Mouse (Mus musculus): ENCODE data around the gene Tfap2c. TPM values are rescaled to one million over a fixed set of nuclear protein-coding genes. Genes with fewer than 3 reads are reported as not detected.

Tfap2c gene
- 4.4 and 6.3 TPM in 2 replicates for polyA plus RNA-seq (2016; fragmentation: Nextera tagmentation; extraction: Ambion mirVana)

DNA sequence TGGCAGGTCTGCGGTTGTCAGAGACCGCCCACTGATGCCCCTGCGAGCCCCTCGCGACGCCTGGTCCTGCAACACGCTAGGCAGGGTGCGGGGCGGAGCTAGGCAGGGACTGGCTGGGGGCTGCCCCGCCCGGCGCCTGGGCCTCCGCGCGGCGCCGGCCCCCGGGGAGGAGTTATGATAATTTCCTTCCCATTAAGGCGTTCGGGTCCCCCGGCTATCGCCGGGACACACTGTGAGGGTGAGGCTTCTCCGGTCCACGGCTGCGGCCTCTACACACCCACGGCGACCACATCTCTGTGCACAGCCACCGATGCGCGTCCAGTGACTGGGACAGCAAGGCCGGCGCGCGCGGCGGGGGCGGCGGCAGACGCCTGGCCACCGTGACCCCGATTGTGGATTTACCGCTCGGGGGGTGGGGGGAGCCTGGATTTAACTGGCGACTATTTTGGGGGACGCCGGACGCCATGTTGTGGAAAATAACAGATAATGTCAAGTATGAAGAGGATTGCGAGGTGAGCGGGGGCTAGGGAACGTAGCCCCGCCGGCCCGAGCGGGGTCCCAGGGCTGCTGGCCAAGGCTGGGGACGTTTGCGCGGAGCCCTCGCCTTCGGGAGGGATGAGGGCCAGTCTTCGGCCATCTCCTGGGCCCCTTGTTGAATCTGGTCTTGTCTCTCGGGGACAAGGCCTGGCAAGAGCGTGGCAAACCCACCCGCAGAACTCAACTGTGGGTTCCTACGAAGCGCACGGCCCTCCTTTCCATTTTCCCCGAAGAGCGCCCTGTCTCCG lies at the start of gene Tfap2c:
TSS of gene Tfap2c (plus strand) at position 223 of the 785 bp plus-strand sequence.
- H3K4me1 ChIP-seq: peaks cover 74% of the 10 kb centered on the region
- peak; percentile 72 for DNase-seq (ENCODE audit: low spot score)
- H3K36me3 ChIP-seq: no peaks in the 10 kb centered on the region
- peak within 1 kb of the TSS; percentile 50 for H3K4me3 ChIP-seq
- no peak within 1 kb of the TSS for H3K27ac ChIP-seq (replicated peaks)
- WGBS: under 1% methylated on average over 70 of the region's 70 CpGs
- H3K27me3 ChIP-seq (ENCODE audit: low read depth, poor library complexity, severe bottlenecking): peaks cover 100% of the 10 kb centered on the region
- H3K9me3 ChIP-seq (replicated peaks): no peaks in the 10 kb centered on the region

DNA sequence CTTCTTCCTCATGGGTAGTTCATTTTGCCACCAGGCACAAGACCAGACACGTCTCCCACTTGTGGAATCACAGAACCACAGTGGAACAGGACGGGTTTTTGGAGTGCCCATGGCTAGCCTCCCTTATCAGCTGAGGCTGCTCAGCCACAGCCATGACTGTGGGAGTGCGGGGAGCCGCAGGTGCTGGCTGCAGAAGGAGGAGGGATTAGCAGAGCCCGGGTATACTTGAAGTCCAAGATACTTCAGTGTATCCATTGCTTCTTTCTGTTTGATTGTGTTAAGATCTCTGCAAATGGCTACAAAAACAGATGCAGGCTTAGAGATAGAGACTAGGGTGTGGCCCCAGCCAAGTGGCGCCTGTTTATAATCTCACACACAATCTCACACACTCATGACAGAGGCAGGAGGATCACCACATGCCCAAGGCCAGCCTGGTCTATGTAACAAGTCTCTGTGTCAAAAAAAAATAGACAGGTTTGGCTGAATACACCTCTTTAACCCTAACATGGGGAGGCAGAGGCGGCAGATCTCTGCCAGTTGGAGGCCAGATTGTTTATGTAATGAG lies 48.6 kb upstream of the Tfap2c start:
- Histone ChIP-seq H3K27ac (replicated peaks) (no peak overlapping the region), H3K9me3 (replicated peaks) (no peaks in the 10 kb centered on the region), H3K36me3 (no peaks in the 10 kb centered on the region), H3K4me3 (no peak overlapping the region), H3K27me3 (ENCODE audit: low read depth, poor library complexity, severe bottlenecking) (no peaks in the 10 kb centered on the region), H3K4me1 (peaks cover 4% of the 10 kb centered on the region)
- WGBS: 51% methylated on average over 7 of the region's 7 CpGs
- DNase-seq (ENCODE audit: low spot score): no peak

DNA sequence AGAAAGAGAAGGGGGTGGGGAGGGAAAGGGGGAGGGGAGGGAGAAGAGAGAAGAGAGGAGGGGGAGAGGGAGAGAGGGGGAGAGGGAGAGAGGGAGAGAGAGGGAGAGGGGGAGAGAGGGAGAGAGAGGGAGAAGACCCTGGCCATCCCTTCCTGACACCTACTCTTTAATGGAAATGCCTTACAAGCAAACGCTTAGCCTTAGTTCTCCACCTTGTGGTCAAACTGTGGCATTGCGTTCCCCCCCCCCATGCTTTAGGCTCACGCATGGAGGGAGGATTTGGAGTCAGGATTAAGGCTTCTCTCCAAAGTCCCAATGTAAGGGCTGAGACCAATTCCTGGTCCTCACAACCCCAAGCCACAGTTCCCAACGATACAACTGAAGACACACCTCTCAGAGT lies 48.1 kb upstream of the Tfap2c start:
- WGBS: 6% methylated on average over 4 of the region's 4 CpGs
- no peaks in the 10 kb centered on the region for H3K9me3 ChIP-seq (replicated peaks)

DNA sequence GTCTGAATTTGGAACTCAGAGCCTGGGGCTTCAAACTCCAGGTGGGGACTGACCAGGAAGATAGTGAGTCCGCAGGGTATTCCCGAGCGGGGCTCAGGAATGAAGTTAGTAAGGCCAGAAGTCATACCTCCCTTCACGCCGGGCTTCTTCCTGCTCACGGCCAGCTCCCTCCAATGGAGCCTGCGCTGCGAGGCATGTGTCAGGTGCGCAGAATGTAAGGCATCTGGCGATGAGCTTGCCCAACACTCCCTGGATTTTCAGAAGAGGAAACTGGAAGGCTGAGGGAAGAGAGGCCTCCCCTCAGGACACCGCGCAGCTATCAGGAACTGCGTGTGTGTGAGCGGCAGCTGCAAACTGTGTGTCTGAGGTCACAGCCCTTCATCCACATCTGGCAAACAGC lies 47.2 kb upstream of the Tfap2c start:
- no peaks in the 10 kb centered on the region for H3K36me3 ChIP-seq
- no peak for DNase-seq (ENCODE audit: low spot score)
- no peaks in the 10 kb centered on the region for H3K27me3 ChIP-seq (ENCODE audit: low read depth, poor library complexity, severe bottlenecking)
- no peak overlapping the region for H3K27ac ChIP-seq (replicated peaks)
- WGBS: 77% methylated on average over 14 of the region's 14 CpGs
- H3K9me3 ChIP-seq (replicated peaks): no peaks in the 10 kb centered on the region
- peaks cover 4% of the 10 kb centered on the region for H3K4me1 ChIP-seq
- H3K4me3 ChIP-seq: no peak overlapping the region

More for the DNA sequence above, 48.1 kb upstream of the Tfap2c start:
- DNase-seq (ENCODE audit: low spot score): peak; percentile 73
- H3K4me3 ChIP-seq: no peak overlapping the region
- H3K27ac ChIP-seq (replicated peaks): no peak overlapping the region
- no peaks in the 10 kb centered on the region for H3K27me3 ChIP-seq (ENCODE audit: low read depth, poor library complexity, severe bottlenecking)
- peaks cover 4% of the 10 kb centered on the region for H3K4me1 ChIP-seq
- H3K36me3 ChIP-seq: no peaks in the 10 kb centered on the region

DNA sequence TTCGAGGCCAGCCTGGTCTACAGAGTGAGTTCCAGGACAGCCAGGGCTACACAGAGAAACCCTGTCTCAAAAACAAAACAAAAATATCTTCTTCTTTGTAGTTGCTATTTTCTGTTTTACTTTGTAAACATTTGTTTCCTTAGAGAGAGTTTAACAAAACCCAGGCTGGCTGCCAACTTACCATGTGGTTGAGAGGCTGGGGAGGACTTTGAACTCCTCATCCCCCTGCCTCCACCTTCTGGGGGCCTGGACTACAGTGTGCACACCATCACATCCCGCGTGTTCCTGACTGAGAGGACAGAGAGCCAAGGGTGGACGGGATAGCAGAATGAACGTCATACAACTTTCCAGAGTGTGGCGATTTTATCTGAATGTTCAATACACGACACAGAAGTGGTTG lies 43.3 kb upstream of the Tfap2c start:
- H3K27me3 ChIP-seq (ENCODE audit: low read depth, poor library complexity, severe bottlenecking): no peaks in the 10 kb centered on the region
- peaks cover 1% of the 10 kb centered on the region for H3K4me1 ChIP-seq
- no peaks in the 10 kb centered on the region for H3K36me3 ChIP-seq
- no peak for DNase-seq (ENCODE audit: low spot score)
- WGBS: 90% methylated on average over 7 of the region's 7 CpGs
- H3K9me3 ChIP-seq (replicated peaks): no peaks in the 10 kb centered on the region
- no peak overlapping the region for H3K27ac ChIP-seq (replicated peaks)
- no peak overlapping the region for H3K4me3 ChIP-seq

DNA sequence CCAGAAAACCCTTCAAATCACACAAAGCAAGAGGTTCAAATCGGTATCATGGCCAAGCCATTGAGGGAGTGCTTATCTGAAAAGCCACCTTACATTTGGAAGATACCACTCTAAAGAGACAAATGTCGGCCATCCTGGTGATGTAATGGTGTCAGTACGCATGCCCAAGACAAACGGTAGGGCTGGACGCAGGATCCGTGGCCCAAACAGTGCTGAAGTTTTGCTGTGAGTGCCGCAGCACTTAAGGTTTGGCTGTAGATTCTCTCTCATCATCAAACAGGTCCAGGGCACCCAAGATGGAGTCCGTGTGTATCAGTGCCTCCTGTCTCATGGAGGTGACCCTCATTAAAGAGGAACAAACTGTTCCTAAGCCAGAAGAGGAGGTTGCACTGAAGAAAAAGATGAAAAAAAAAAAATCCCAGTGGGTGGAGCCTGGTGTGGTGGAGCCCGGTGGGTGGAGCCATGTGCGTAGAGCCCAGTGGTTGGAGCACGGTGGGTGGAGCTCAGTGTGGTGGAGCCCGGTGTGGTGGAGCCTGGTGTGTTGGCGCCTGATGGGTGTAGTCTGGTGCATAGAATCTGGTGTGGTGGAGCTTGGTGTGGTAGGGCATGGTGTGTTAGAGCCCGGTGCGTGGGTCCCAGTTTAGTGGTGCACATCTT lies 39.2 kb upstream of the Tfap2c start:
- WGBS: 91% methylated on average over 15 of the region's 15 CpGs
- Histone ChIP-seq H3K4me1 (no peaks in the 10 kb centered on the region), H3K27me3 (ENCODE audit: low read depth, poor library complexity, severe bottlenecking) (no peaks in the 10 kb centered on the region), H3K27ac (replicated peaks) (no peak overlapping the region), H3K4me3 (no peak overlapping the region), H3K36me3 (no peaks in the 10 kb centered on the region), H3K9me3 (replicated peaks) (no peaks in the 10 kb centered on the region)
- DNase-seq (ENCODE audit: low spot score): no peak

DNA sequence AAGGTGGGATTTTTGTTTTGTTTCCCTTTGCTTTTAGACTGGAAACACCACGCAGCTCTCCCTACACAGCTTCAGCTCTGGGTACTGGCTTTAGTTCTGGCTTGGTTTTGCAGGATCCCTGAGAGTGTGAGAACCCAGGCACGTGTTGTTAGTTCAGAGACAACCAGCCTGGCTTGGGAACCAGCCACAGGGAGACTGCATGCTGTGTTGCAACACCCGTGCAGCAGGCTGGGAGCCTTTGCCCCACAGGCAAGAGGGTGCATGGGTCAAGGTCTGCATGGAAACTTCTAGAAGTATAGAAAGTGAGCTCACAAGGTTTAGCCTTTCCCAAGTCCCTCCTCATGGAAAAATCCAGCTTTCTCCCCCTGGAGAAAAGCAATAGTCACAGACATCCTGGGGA lies 38.5 kb upstream of the Tfap2c start:
- 65% methylated on average over 3 of the region's 3 CpGs for WGBS
- no peak for DNase-seq (ENCODE audit: low spot score)
- Histone ChIP-seq H3K9me3 (replicated peaks) (no peaks in the 10 kb centered on the region), H3K27me3 (ENCODE audit: low read depth, poor library complexity, severe bottlenecking) (0 out of 2 replicates have a peak, but pooled peaks cover 1% of the 10 kb centered on the region), H3K36me3 (no peaks in the 10 kb centered on the region), H3K27ac (replicated peaks) (no peak overlapping the region), H3K4me1 (no peaks in the 10 kb centered on the region), H3K4me3 (no peak overlapping the region)

DNA sequence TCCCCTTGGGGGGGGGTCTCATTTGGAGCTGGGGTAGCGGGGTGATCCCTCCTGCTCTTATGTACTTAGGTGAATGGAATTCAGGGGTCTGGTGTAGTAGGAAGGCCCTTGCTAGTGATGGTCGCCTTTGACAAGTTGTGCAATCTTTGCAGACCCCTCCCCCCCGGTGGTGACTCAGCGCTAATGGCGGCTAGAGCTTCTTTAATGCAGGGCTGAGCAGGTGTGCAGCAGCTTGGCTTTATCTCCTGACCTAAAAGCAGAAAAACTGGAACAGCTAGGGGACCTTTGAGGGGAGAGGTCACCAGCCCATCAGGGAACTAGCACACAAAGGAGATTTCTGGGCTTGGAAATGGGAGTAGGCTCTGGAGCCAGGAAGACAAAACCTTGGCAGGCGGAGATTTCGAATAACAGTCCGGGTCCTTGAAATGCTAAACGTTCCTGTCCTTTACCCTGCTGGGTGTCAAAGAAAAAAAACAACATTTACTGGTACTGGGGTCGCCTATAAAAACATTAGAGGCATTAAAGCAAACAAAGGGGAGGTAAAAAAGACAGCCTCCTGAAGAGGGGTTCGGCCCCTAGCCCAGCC lies 32.9 kb upstream of the Tfap2c start:
- H3K27me3 ChIP-seq (ENCODE audit: low read depth, poor library complexity, severe bottlenecking): peaks cover 31% of the 10 kb centered on the region; the same call in 1 of the 2 replicates
- WGBS: 28% methylated on average over 11 of the region's 11 CpGs
- no peaks in the 10 kb centered on the region for H3K36me3 ChIP-seq
- peaks cover 18% of the 10 kb centered on the region for H3K4me1 ChIP-seq
- DNase-seq (ENCODE audit: low spot score): no peak
- no peaks in the 10 kb centered on the region for H3K9me3 ChIP-seq (replicated peaks)
- no peak overlapping the region; the same call in 1 of the 2 replicates for H3K27ac ChIP-seq (replicated peaks)
- H3K4me3 ChIP-seq: no peak overlapping the region

DNA sequence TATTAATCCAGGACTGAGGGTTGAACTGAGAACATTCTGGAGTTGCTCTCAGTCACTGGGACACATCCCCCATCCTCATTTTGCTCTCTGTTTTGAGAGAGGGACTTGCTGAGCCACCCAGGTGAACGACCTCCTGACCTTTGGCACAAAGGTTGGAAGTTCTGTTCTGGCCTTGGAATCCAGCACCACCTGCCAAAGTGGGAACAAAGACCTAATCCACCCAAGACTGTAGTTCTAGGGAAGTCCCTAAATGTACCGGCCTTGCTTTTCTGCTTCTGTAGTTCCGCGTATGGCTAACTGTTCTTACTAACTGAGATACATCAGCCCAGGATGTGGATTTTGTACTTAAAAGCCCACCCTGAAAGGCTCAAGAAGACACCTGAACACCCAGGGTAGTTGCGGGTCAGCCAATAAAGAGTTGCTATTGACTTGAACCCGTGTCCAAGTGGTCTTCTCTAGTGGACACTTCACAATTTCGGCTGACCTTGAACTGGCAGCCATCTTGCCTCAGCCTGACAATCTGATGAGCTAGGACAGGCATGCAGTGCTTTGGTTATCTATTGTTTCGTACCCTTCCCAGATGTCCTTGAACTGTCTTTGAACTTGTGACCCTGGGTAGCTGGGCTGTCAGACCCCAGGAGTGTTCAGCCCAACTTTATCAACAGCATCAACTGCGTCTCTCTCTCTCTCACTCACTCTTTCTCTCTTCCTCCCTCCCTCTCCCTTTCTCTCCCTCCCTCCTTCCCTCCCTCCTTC lies 28.6 kb upstream of the Tfap2c start:
- Histone ChIP-seq H3K9me3 (replicated peaks) (no peaks in the 10 kb centered on the region), H3K27me3 (ENCODE audit: low read depth, poor library complexity, severe bottlenecking) (peaks cover 31% of the 10 kb centered on the region; the same call in 1 of the 2 replicates), H3K27ac (replicated peaks) (no peak overlapping the region), H3K36me3 (no peaks in the 10 kb centered on the region), H3K4me3 (no peak overlapping the region), H3K4me1 (peaks cover 18% of the 10 kb centered on the region)
- DNase-seq (ENCODE audit: low spot score): no peak
- WGBS: 87% methylated on average over 9 of the region's 9 CpGs

DNA sequence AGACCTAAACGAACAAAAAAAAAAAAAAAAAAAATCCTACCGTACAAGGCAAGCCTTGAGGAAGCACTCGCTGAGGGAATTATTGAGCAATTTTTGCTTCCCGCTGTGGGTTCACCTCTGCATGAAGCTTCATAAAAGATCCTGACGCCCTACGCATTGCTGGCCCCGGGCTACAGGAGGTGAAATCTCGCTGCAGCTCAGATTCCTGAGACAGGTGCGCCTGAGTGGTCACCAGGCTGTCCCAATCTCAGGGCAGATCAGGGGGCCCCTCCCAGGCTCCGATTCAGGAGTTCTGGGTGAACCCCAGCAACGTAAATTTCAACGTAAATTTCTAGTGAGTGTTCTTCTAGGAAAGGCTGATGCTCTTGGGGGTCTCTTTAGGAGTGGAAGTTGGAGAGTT lies 26.9 kb upstream of the Tfap2c start:
- H3K27ac ChIP-seq (replicated peaks): no peak overlapping the region
- peaks cover 26% of the 10 kb centered on the region; the same call in 1 of the 2 replicates for H3K27me3 ChIP-seq (ENCODE audit: low read depth, poor library complexity, severe bottlenecking)
- DNase-seq (ENCODE audit: low spot score): no peak
- no peaks in the 10 kb centered on the region for H3K36me3 ChIP-seq
- no peak overlapping the region for H3K4me3 ChIP-seq
- WGBS: 85% methylated on average over 12 of the region's 12 CpGs
- H3K9me3 ChIP-seq (replicated peaks): no peaks in the 10 kb centered on the region
- peaks cover 11% of the 10 kb centered on the region for H3K4me1 ChIP-seq

DNA sequence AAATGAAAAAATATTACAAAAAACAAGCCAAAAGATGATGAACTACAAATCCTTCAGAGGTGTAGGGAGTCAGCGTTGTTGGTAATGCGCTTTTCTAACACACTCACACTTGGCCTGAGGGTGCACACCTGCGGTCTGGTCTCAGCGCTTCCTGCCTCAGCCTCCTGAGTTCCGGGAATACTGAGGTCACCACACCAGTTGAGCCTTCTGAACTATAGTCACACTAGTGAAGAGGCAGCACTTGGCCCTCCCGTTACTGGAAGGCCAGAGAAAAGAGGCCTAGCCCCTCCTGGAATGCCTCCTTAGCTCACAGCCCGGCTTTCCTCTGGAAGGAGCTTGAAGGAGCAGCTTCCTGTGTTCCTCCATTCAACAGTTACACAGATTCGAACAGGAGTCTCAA lies 22.2 kb upstream of the Tfap2c start:
- WGBS: 91% methylated on average over 8 of the region's 8 CpGs
- H3K4me3 ChIP-seq: no peak overlapping the region
- no peaks in the 10 kb centered on the region for H3K27me3 ChIP-seq (ENCODE audit: low read depth, poor library complexity, severe bottlenecking)
- H3K4me1 ChIP-seq: no peaks in the 10 kb centered on the region
- no peak overlapping the region for H3K27ac ChIP-seq (replicated peaks)
- no peak for DNase-seq (ENCODE audit: low spot score)
- H3K9me3 ChIP-seq (replicated peaks): no peaks in the 10 kb centered on the region
- no peaks in the 10 kb centered on the region for H3K36me3 ChIP-seq

DNA sequence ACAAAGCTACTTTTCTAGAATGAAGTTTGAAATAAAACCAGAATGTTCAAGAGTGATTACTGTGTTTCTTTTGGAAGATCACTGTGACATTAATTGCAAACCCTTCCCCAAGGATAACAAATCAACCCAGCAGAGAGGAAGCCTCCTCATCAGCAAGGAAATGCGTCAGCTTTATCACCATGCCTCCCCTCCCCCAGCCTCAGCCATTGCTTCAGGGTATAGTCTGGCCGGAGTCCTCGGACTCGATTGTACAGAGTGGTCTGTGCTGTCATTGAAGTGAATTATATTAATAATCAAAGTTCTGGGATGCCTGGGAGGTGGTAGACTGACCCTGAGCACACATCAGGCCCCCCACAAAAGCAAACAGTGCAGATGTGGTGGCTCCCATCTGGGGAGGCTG lies 5.4 kb upstream of the Tfap2c start:
- no peak for DNase-seq (ENCODE audit: low spot score)
- Histone ChIP-seq H3K27me3 (ENCODE audit: low read depth, poor library complexity, severe bottlenecking) (peaks cover 81% of the 10 kb centered on the region), H3K36me3 (no peaks in the 10 kb centered on the region), H3K27ac (replicated peaks) (no peak overlapping the region), H3K4me3 (no peak overlapping the region), H3K9me3 (replicated peaks) (peaks cover 16% of the 10 kb centered on the region; the same call in 1 of the 2 replicates), H3K4me1 (peaks cover 30% of the 10 kb centered on the region)
- 52% methylated on average over 4 of the region's 4 CpGs for WGBS
